Mouse (Mus musculus) bone marrow, adult 2 months (tissue): ENCODE measurements around the gene Klk1b24. TPM values are rescaled to one million over a fixed set of nuclear protein-coding genes. Genes with fewer than 3 reads are reported as not detected.

Experiments used
- H3K27ac ChIP-seq: fragments of 200-500 bp; 2 replicates; pipeline ENCODE4 v1.5.1; 2012; ENCODE audit warnings: low read depth, mild to moderate bottlenecking, control low read depth, inconsistent platforms, low read length; ENCODE audit not compliant: control insufficient read depth, poor library complexity, insufficient read depth
- H3K4me1 ChIP-seq: fragments of 200-500 bp; 2 replicates; pipeline ENCODE4 v1.6.1; 2011; ENCODE audit warnings: low read length; ENCODE audit not compliant: control insufficient read depth, insufficient read depth
- H3K4me3 ChIP-seq: fragments of 200-500 bp; replicated peaks from 2 replicates; pipeline ENCODE3; 2011; ENCODE audit warnings: mild to moderate bottlenecking, low read depth, low read length, control low read depth; ENCODE audit not compliant: control insufficient read depth
- CTCF ChIP-seq: fragments of 200-500 bp; IDR thresholded peaks from 2 replicates; pipeline ENCODE4 v1.5.1; 2011; ENCODE audit warnings: low read length, control low read depth; ENCODE audit not compliant: control insufficient read depth, insufficient read depth
- POLR2A ChIP-seq: fragments of 200-500 bp; IDR thresholded peaks from 2 replicates; pipeline ENCODE4 v1.6.1; 2011; ENCODE audit warnings: low read depth, mild to moderate bottlenecking, control low read depth, low read length, borderline replicate concordance; ENCODE audit not compliant: control insufficient read depth
- WGBS: fragments of 180-500 bp; shearing (Covaris S2); methylation state at CpG from one replicate; pipeline ENCODE4 v1.1.7; 2018; 5-methylcytosine and 5-hydroxymethylcytosine counted together
- polyA plus RNA-seq: library from polyadenylated mRNA; stranded (reverse); fragments of >200 nt; gene quantifications from 2 replicates; pipeline ENCODE4 v1.2.4, GENCODE M21; 2011; ENCODE audit warnings: low replicate concordance; ENCODE audit not compliant: missing spikeins, insufficient read depth, insufficient read length

Klk1b24 gene
- polyA plus RNA-seq, 1 experiment, result not detected

DNA sequence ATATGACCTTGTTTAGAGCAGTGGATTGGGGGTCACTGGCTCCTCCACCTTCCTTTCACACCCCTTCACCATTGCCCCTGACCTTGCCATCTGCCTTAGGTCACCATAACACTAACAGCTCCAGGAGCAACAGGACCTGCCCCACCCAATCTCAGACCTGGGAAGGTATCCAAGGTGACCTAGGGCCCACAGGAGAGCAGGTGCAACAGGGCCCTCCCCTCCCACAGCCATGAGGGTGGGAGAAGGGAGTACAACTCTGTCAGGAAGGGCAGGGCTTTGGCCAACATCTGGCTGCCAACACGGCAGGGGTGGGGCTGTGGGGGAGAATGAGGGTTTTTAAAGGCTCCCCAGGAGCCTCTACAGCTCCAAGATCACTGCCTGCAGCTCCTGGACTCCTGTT, 37.0 kb downstream of the Klk1b24 start, which contains the start of gene Klk1:
Klk1 (plus strand) TSS at position 285 of the 400 bp plus-strand sequence.
- 31% methylated on average over 1 of the region's 1 CpGs for WGBS
- H3K4me1 ChIP-seq, result no peaks in the 10 kb centered on the region
- no peak for TF ChIP-seq POLR2A
- TF ChIP-seq CTCF, result no peak
- H3K27ac ChIP-seq, result no peak within 1 kb of the TSS
- no peak within 1 kb of the TSS for H3K4me3 ChIP-seq

DNA sequence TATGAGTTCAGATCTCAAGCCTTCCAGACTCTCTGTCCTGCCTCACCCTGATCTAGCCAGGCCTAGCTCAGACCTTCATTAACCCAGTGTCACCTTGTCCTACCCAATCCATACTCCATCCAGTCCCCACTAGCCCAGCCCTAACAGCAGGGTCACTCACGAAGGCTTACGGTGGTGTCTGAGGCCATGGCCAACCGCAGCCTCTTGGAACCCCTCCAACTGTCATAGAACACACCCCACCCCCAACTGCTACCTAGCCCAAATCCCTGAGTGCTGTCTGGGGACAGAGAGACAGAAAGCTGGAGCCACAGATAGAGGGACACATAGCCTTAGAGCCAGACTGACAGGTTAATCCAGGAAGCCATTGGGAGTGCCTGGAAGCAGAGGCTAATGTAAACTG, 47.9 kb downstream of the Klk1b24 start, which contains the start of gene Gm36864:
Gm36864 (plus strand) TSS at position 269 of the 400 bp plus-strand sequence.
- 59% methylated on average over 3 of the region's 3 CpGs for whole genome bisulfite sequencing
- no peak for TF ChIP-seq POLR2A
- TF ChIP-seq CTCF, result no peak
- H3K4me1 ChIP-seq, result no peaks in the 10 kb centered on the region
- H3K4me3 ChIP-seq, result no peak within 1 kb of the TSS
- no peak within 1 kb of the TSS for H3K27ac ChIP-seq

DNA sequence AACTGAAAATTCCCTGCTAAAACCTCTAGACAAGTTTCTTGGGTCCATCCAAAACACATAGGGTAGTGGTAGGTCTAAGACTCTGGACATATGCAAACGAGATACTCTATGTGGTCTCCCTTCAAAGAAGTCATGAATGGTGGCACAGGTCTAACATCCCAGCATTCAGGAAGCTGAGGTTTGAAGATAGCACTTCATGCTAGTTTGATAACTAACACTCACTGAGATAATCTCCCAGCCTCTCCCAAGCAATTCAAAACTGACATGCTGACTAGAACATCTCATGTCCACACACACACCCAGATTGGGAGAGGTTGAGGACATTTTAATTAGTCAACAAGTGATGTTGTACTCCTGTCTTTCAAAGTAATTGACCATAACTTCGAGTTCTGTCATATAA, 51.9 kb downstream of the Klk1b24 start:
- H3K4me3 ChIP-seq, result no peak overlapping the region
- WGBS, result 35% methylated on average over 2 of the region's 2 CpGs
- no peaks in the 10 kb centered on the region; the same call in 1 of the 2 replicates for H3K4me1 ChIP-seq
- TF ChIP-seq CTCF (no peak), POLR2A (no peak)
- H3K27ac ChIP-seq, result no peak overlapping the region

DNA sequence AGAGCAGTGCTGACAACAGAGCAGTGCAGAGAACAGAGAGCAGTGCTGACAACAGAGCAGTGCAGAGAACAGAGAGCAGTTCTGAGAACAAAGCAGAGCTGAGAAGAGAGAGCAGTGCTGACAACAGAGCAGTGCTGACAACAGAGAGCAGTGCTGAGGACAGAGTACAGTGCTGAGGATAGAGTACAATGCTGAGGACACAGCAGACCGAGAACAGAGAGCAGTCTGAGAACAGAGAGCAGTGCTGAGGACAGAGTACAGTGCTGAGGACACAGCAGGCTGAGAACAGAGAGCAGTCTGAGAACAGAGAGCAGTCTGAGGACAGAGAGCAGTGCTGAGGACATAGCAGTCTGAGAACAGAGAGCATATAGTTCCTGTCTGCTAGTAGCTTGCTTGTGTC, 52.7 kb downstream of the Klk1b24 start:
- TF ChIP-seq CTCF (no peak), POLR2A (no peak)
- WGBS, result 61% methylated on average over 1 of the region's 1 CpGs
- Histone ChIP-seq H3K4me1 (no peaks in the 10 kb centered on the region; the same call in 1 of the 2 replicates), H3K4me3 (no peak overlapping the region), H3K27ac (no peak overlapping the region)

DNA sequence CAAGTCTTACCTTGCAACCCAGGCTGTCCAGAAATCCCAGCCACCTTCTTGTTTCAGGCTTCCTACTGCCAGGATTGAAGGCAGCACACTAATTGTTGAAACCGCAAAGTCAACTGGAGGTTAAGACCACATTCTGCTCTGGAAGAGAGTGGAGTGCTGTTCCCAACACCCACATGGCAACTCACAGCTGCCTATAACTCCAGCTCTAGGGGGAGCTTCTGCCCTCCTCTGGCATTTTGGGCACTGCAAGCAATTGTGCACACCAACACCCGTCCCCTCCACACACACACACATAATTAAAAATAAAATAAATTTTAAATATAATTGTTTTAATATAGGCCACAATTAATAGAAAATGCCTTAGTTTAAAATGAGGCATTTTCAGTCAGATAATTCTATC, 53.1 kb downstream of the Klk1b24 start:
- TF ChIP-seq POLR2A (no peak), CTCF (no peak)

More for the DNA sequence above, 53.1 kb downstream of the Klk1b24 start:
- Histone ChIP-seq H3K27ac (no peak overlapping the region), H3K4me1 (no peaks in the 10 kb centered on the region; the same call in 1 of the 2 replicates), H3K4me3 (no peak overlapping the region)
- 61% methylated on average over 2 of the region's 2 CpGs for WGBS

Other genes with a start within 250 kb of the Klk1b24 start
- not detected in 2 replicates for gene Klk1b8, start 237.6 kb upstream of the Klk1b24 start, polyA plus RNA-seq
- not detected in 2 replicates for gene Klk1b1, start 221.5 kb upstream of the Klk1b24 start, polyA plus RNA-seq
- gene Klk1b9, start 212.2 kb upstream of the Klk1b24 start, polyA plus RNA-seq, result not detected in 2 replicates
- gene Klk1b11, start 192.4 kb upstream of the Klk1b24 start, polyA plus RNA-seq, result not detected in 2 replicates
- not detected in 2 replicates for gene Klk1b26, start 176.1 kb upstream of the Klk1b24 start, polyA plus RNA-seq
- gene Klk1b27, start 135.9 kb upstream of the Klk1b24 start, polyA plus RNA-seq, result not detected in 2 replicates
- gene Klk1b21, start 85.9 kb upstream of the Klk1b24 start, polyA plus RNA-seq, result not detected in 2 replicates
- not detected in 2 replicates for gene Klk1b22, start 75.6 kb upstream of the Klk1b24 start, polyA plus RNA-seq
- not detected in 2 replicates for gene Klk1b16, start 51.5 kb upstream of the Klk1b24 start, polyA plus RNA-seq
- gene Klk1b3, start 10.0 kb downstream of the Klk1b24 start, polyA plus RNA-seq, result not detected in 2 replicates
- not detected in 2 replicates for gene Klk1b4, start 19.2 kb downstream of the Klk1b24 start, polyA plus RNA-seq
- not detected in 2 replicates for gene Klk1b5, start 27.7 kb downstream of the Klk1b24 start, polyA plus RNA-seq
- gene Klk1, start 37.1 kb downstream of the Klk1b24 start, polyA plus RNA-seq, result 2.4 and 17.2 TPM in 2 replicates
- gene Gm36864, start 47.9 kb downstream of the Klk1b24 start, polyA plus RNA-seq, result not detected in 2 replicates
- gene 1700028J19Rik, start 58.5 kb downstream of the Klk1b24 start, polyA plus RNA-seq, result 2.0 TPM in 1 of 2 replicates, not detected in the other
- gene 2410002F23Rik, start 58.5 kb downstream of the Klk1b24 start, polyA plus RNA-seq, result 45.1 and 74.8 TPM in 2 replicates
- not detected in 2 replicates for gene Acp4, start 69.1 kb downstream of the Klk1b24 start, polyA plus RNA-seq
- not detected in 2 replicates for gene Gm15517, start 73.2 kb downstream of the Klk1b24 start, polyA plus RNA-seq
- 0.75 and 1.8 TPM in 2 replicates for gene Clec11a, start 118.7 kb downstream of the Klk1b24 start, polyA plus RNA-seq
- gene Shank1, start 122.0 kb downstream of the Klk1b24 start, polyA plus RNA-seq, result 1.9 and 4.2 TPM in 2 replicates
- not detected in 2 replicates for gene Syt3, start 195.9 kb downstream of the Klk1b24 start, polyA plus RNA-seq
- not detected in 2 replicates for gene 1700008O03Rik, start 197.6 kb downstream of the Klk1b24 start, polyA plus RNA-seq
- 0.92 TPM in 1 of 2 replicates, not detected in the other for gene Lrrc4b, start 240.8 kb downstream of the Klk1b24 start, polyA plus RNA-seq